Mouse (Mus musculus) CH12.LX (cell line): ENCODE measurements around the gene Gpr107. TPM values are rescaled to one million over a fixed set of nuclear protein-coding genes. Genes with fewer than 3 reads are reported as not detected.

Experiments used
- DNase-seq: peaks from one replicate; pipeline ENCODE4 v3.0.0-alpha.2; 2013; ENCODE audit errors: extremely low read depth
- H3K27ac ChIP-seq: 2 replicates; pipeline ENCODE4 v1.5.1; 2012; ENCODE audit warnings: low read depth, mild to moderate bottlenecking, control low read depth, moderate library complexity; ENCODE audit not compliant: insufficient read depth
- H3K27me3 ChIP-seq: replicated peaks from 2 replicates; pipeline ENCODE3; 2012; ENCODE audit warnings: inconsistent platforms
- H3K36me3 ChIP-seq, 2 experiments: replicated peaks in 1 of 2; 2 replicates each; pipeline versions ENCODE3 to v1.6.1; 2012; ENCODE audit warnings: inconsistent platforms in 1 of 2, low read length in 1 of 2, mild to moderate bottlenecking in 1 of 2, mixed read lengths in 1 of 2, moderate library complexity in 1 of 2; ENCODE audit not compliant: control insufficient read depth in 1 of 2, insufficient read depth in 1 of 2
- H3K4me1 ChIP-seq, 2 experiments: 2 replicates each; pipeline ENCODE4 v1.6.1; 2012; ENCODE audit warnings: inconsistent platforms in 1 of 2, moderate library complexity in 1 of 2; ENCODE audit not compliant: insufficient read depth in 2 of 2, control insufficient read depth in 1 of 2
- H3K4me2 ChIP-seq: 2 replicates; pipeline ENCODE4 v1.6.1; 2012; ENCODE audit warnings: low read depth, mild to moderate bottlenecking, control low read depth; ENCODE audit not compliant: poor library complexity, insufficient read depth, severe bottlenecking
- H3K4me3 ChIP-seq, 3 experiments: fragments of 150-350 bp in 1 of 3; sonication (generic) in 1 of 3; replicated peaks in 1 of 3; 2 replicates each; pipeline versions ENCODE3 to v1.5.1; 2011 to 2012; ENCODE audit warnings: low read depth in 2 of 3, low read length in 2 of 3, mild to moderate bottlenecking in 2 of 3, moderate library complexity in 2 of 3, control low read depth in 1 of 3, improper control_type of control experiment in 1 of 3, inconsistent platforms in 1 of 3, mixed read lengths in 1 of 3; ENCODE audit not compliant: poor library complexity in 1 of 3
- H3K79me2 ChIP-seq: replicated peaks from 2 replicates; pipeline ENCODE4 v1.6.1; 2012; ENCODE audit warnings: mild to moderate bottlenecking, moderate library complexity; ENCODE audit not compliant: control insufficient read depth, poor library complexity, insufficient read depth, severe bottlenecking; ENCODE audit errors: extremely low read depth
- H3K9ac ChIP-seq: 2 replicates; pipeline ENCODE4 v1.6.1; 2012; ENCODE audit warnings: low read depth, mild to moderate bottlenecking, control low read depth, moderate library complexity; ENCODE audit not compliant: insufficient read depth
- H3K9me3 ChIP-seq: replicated peaks from 2 replicates; pipeline ENCODE3; 2012; ENCODE audit warnings: low read length, inconsistent platforms, mixed read lengths
- BHLHE40 ChIP-seq: IDR thresholded peaks from 2 replicates; pipeline ENCODE4 v1.6.1; 2011; ENCODE audit warnings: mild to moderate bottlenecking, low read depth, low read length, improper control_type of control experiment
- CHD2 ChIP-seq: IDR thresholded peaks from 2 replicates; pipeline ENCODE4 v1.6.1; 2011; ENCODE audit warnings: low read length, improper control_type of control experiment
- CTCF ChIP-seq, 2 experiments: IDR thresholded peaks in 1 of 2; conservative IDR thresholded peaks in 1 of 2; 2 replicates each; pipeline ENCODE4 v1.5.1; 2011 to 2012; ENCODE audit warnings: low read depth in 2 of 2, low read length in 2 of 2, improper control_type of control experiment in 1 of 2, inconsistent platforms in 1 of 2, mild to moderate bottlenecking in 1 of 2, moderate library complexity in 1 of 2
- EP300 ChIP-seq: IDR thresholded peaks from 2 replicates; pipeline ENCODE4 v1.6.1; 2011; ENCODE audit warnings: low read length, improper control_type of control experiment
- IRF4 ChIP-seq: IDR thresholded peaks from 2 replicates; pipeline ENCODE4 v1.6.1; 2014; ENCODE audit warnings: low read depth, mild to moderate bottlenecking, inconsistent platforms, low read length, improper control_type of control experiment
- JUND ChIP-seq: conservative IDR thresholded peaks from 2 replicates; pipeline ENCODE4 v1.6.1; 2011; ENCODE audit warnings: low read depth, low read length, improper control_type of control experiment
- KAT2A ChIP-seq: IDR thresholded peaks from 2 replicates; pipeline ENCODE4 v1.6.1; 2012; ENCODE audit warnings: low read length, improper control_type of control experiment, inconsistent platforms; ENCODE audit not compliant: insufficient replicate concordance
- MAFK ChIP-seq: IDR thresholded peaks from 2 replicates; pipeline ENCODE4 v1.6.1; 2011; ENCODE audit warnings: low read length, improper control_type of control experiment; ENCODE audit not compliant: insufficient replicate concordance
- MAX ChIP-seq: IDR thresholded peaks from 2 replicates; pipeline ENCODE4 v1.6.1; 2011; ENCODE audit warnings: low read length, improper control_type of control experiment
- NELFE ChIP-seq: IDR thresholded peaks from 2 replicates; pipeline ENCODE4 v1.6.1; 2011; ENCODE audit warnings: low read depth, low read length, improper control_type of control experiment
- NRF1 ChIP-seq: IDR thresholded peaks from 2 replicates; pipeline ENCODE4 v1.6.1; 2014; ENCODE audit warnings: low read depth, mild to moderate bottlenecking, inconsistent platforms, low read length, improper control_type of control experiment, moderate library complexity
- PAX5 ChIP-seq: IDR thresholded peaks from 2 replicates; pipeline ENCODE4 v1.6.1; 2012; ENCODE audit warnings: low read length, inconsistent platforms, mixed read lengths
- RCOR1 ChIP-seq: conservative IDR thresholded peaks from 2 replicates; pipeline ENCODE4 v1.6.1; 2012; ENCODE audit warnings: low read depth, mild to moderate bottlenecking, inconsistent platforms, low read length, improper control_type of control experiment
- TBP ChIP-seq: conservative IDR thresholded peaks from 2 replicates; pipeline ENCODE4 v1.6.1; 2011; ENCODE audit warnings: low read depth, low read length, improper control_type of control experiment
- TCF12 ChIP-seq: IDR thresholded peaks from 2 replicates; pipeline ENCODE4 v1.6.1; 2014; ENCODE audit warnings: low read depth, mild to moderate bottlenecking, inconsistent platforms, low read length, improper control_type of control experiment
- UBTF ChIP-seq: IDR thresholded peaks from 2 replicates; pipeline ENCODE4 v1.6.1; 2012; ENCODE audit warnings: low read depth, mild to moderate bottlenecking, inconsistent platforms, low read length, improper control_type of control experiment, moderate library complexity
- USF1 ChIP-seq: IDR thresholded peaks from 2 replicates; pipeline ENCODE4 v1.6.1; 2014; ENCODE audit warnings: low read depth, mild to moderate bottlenecking, inconsistent platforms, low read length, improper control_type of control experiment
- ZKSCAN1 ChIP-seq: IDR thresholded peaks from 2 replicates; pipeline ENCODE4 v1.6.1; 2012; ENCODE audit warnings: low read depth, inconsistent platforms, low read length, improper control_type of control experiment, borderline replicate concordance
- ZNF384 ChIP-seq: IDR thresholded peaks from 2 replicates; pipeline ENCODE4 v1.6.1; 2012; ENCODE audit warnings: low read depth, low read length, improper control_type of control experiment, inconsistent platforms
- dilution Hi-C: fragments of 300-500 bp; cut with MboI; formaldehyde crosslinking; loops from 2 replicates; pipeline ENCODE4 v1.14.3; 2020; ENCODE audit warnings: low sequenced_read_pairs; ENCODE audit not compliant: extremely low pct_unique_long_range_greater_than_20kb, extremely low pct_ligation_motif_present
- in situ Hi-C: fragments of 300-500 bp; cut with MboI; formaldehyde crosslinking; loops from 3 replicates; pipeline ENCODE4 v1.14.3; 2019; ENCODE audit warnings: low sequenced_read_pairs, low pct_ligation_motif_present, low pct_unique_long_range_greater_than_20kb, mixed read lengths
- polyA plus RNA-seq: library from polyadenylated mRNA; unstranded; fragments of >175 nt; gene quantifications from 2 replicates; pipeline ENCODE4 v1.2.1, GENCODE M21; 2012; ENCODE audit warnings: low read depth; ENCODE audit not compliant: insufficient read length
- total RNA-seq, 2 experiments: library from RNA; depleted of rRNA; stranded (reverse); fragments of 300-350 nt in 1 of 2; fragments of >200 nt in 1 of 2; gene quantifications; 2 replicates each; pipeline ENCODE4 v1.2.3; 2012 to 2014

The Gpr107 gene
- total and polyA plus RNA-seq, 3 experiments, result 19.6 to 27.8 (median 24.6) TPM

GRCm38 (mm10) chr2:31253463-31253862, 101.3 kb downstream of the Gpr107 start:
- Histone ChIP-seq H3K36me3 (no peaks in the 10 kb centered on the region), H3K9ac (no peak overlapping the region), H3K4me2 (no peak overlapping the region), H3K27ac (no peak overlapping the region)
- in situ Hi-C loops, result no loop called here
- DNase-seq, result no peak
- TF ChIP-seq CTCF (conservative IDR thresholded peaks at IDR 0.05 in 1 of 2, IDR thresholded peaks at IDR 0.05 in 1 of 2; ENCODE audit: low read depth in 2 of 2, low read length in 2 of 2) (no peak), NRF1 (no peak), UBTF (no peak), JUND (no peak), USF1 (no peak), TBP (no peak), NELFE (no peak), EP300 (no peak), KAT2A (no peak), MAFK (no peak), RCOR1 (no peak), CHD2 (no peak), PAX5 (no peak), TCF12 (no peak)
- TF ChIP-seq, all 38 proteins: peak for 0
- H3K4me3 ChIP-seq, result no peak overlapping the region
- peaks cover 5 to 13% of the 10 kb centered on the region in 2 experiments for H3K4me1 ChIP-seq
- no peaks in the 10 kb centered on the region for H3K79me2 ChIP-seq
- peaks cover 5% of the 10 kb centered on the region for H3K9me3 ChIP-seq
- peaks cover 83% of the 10 kb centered on the region for H3K27me3 ChIP-seq
- dilution Hi-C loops, result no loop called here

DNA sequence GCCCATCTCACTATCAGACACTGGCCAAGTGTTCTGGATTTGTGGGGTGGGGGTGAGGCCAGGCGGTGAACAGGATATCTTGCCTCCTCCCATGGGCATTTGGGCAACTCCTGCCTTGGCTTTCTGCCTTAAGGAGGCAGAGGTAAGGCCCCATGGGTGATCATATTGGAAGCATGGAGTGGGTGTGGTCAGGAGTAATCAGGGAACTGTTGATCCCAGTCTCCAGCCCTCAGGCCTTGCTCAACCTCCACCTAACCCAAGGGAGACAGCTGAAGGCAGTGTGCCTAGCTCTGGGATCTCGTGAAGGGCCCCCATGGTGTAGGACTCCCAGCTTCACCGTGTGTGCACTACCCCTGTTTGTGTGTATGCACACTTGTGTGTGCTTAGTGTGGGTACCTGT, 102.7 kb downstream of the Gpr107 start:
- H3K4me3 ChIP-seq, result no peak overlapping the region
- dilution Hi-C loops, result no loop called here
- peaks cover 12 to 25% of the 10 kb centered on the region in 2 experiments for H3K4me1 ChIP-seq
- H3K27me3 ChIP-seq, result peaks cover 79% of the 10 kb centered on the region
- DNase-seq, result no peak
- H3K9me3 ChIP-seq, result peaks cover 5% of the 10 kb centered on the region
- in situ Hi-C loops, result no loop called here
- TF ChIP-seq TCF12 (no peak), ZNF384 (no peak), ZKSCAN1 (no peak), TBP (no peak), IRF4 (no peak), BHLHE40 (no peak), MAX (no peak), UBTF (no peak)
- no peaks in the 10 kb centered on the region for H3K36me3 ChIP-seq
- H3K79me2 ChIP-seq, result no peaks in the 10 kb centered on the region
- H3K4me2 ChIP-seq, result no peak overlapping the region
- no peak overlapping the region for H3K27ac ChIP-seq
- no peak overlapping the region for H3K9ac ChIP-seq
